Mouse (Mus musculus): ENCODE results near the gene Maml1.

Maml1 gene

DNA sequence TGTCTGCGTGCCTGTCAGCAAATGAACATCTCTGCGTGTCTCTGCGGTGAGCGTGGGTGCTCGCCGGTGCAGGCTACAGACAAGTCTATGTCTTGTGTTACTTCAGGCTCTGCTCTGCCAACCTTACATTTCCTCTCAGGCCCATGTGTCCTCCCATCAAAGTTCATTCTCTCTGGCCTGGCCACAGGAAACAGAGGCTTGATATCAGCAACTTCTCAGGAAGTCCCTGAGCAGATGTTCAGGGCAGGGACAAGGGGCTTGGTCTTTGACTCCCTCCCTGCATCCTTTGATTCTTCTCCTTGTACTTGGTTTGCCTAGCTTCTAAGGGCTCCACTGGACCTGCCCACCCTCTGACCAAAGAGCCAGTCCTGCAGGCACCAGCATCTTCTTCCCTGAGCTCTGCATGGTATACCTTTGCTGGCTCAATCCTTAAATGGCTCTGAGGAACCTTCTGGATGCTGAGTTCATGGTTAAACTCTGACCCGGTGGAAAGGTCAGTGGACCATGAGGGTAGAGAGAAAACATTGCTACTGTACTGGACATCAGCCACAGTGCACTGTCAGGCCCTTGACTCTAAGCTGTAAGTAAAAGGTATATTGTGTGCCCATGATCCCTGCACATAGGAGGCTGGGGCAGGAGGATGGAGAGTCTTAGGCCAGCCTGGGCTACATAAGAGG lies 51.7 kb downstream of the Maml1 start:
- DNase-seq (ENCODE audit: low read depth, low spot score): no peak

DNA sequence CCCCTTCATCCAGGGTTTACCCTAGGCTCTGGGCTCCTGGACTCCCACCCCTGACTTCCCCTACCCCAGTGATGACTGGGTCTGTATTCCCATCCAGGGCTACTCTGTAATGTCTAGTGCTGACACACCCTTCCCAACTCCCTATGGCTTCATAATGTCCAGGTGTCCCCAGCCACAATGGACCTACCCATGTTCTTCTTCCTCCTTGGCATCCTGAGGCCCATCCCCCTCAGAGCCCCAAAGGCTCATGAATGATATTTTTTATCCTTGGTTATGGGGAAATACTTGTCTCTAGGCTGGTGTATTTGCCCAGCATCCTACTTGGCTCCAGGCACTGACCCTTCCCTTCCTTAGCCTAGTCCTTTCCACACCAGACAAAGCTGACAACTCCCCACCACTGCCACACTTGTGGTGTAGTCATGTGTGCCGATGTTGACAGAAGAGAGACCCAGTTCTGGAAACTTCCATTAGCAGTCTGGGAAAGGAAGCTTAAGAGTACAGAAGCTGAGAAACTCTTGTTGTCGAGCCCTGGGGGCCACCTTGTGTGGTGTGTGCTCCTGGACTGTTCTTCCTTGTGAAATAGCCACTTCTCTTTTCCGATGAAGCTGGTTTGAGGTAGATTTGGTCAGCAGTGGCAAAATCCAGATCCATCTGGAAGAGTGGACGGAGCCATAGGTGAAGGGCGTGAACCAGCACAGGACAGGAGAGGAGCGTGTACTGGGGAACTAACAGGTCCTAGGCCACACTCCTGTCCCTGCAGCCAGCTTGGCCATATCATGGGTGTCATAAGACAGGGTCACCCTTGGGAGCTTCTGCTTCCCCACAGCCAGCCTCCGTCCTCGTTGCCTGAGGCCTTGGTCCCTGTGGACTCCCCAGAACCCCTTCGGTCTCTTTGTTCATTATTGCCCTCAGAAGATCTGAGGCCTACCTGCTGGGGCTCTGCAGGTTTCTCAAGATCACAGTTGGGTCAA lies 53.0 kb downstream of the Maml1 start:
- DNase-seq (ENCODE audit: low read depth, low spot score): no peak

DNA sequence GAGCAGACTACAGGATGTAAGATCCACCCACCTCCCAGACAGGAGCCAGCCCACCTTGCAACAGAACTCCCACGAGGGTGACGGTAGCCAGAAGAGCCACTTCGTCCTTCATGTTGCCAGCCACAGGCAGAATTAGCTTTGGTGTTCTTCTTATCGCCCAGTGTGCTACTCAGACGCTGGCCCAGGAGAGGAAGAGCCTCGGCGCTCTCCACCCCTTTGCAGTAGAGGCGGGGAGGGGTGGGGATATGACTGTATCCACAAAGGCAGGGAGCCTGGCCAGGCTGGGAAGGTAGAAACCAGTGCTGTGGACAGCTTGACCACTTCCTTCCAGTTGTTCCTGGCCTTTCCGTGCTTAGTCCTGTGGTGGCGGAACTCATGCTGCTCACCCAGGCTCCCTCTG lies 53.8 kb downstream of the Maml1 start, which contains the start of gene Ltc4s:
TSS of gene Ltc4s (minus strand) at position 293 of the 400 bp plus-strand sequence.
- no peak for DNase-seq (ENCODE audit: low read depth, low spot score)

DNA sequence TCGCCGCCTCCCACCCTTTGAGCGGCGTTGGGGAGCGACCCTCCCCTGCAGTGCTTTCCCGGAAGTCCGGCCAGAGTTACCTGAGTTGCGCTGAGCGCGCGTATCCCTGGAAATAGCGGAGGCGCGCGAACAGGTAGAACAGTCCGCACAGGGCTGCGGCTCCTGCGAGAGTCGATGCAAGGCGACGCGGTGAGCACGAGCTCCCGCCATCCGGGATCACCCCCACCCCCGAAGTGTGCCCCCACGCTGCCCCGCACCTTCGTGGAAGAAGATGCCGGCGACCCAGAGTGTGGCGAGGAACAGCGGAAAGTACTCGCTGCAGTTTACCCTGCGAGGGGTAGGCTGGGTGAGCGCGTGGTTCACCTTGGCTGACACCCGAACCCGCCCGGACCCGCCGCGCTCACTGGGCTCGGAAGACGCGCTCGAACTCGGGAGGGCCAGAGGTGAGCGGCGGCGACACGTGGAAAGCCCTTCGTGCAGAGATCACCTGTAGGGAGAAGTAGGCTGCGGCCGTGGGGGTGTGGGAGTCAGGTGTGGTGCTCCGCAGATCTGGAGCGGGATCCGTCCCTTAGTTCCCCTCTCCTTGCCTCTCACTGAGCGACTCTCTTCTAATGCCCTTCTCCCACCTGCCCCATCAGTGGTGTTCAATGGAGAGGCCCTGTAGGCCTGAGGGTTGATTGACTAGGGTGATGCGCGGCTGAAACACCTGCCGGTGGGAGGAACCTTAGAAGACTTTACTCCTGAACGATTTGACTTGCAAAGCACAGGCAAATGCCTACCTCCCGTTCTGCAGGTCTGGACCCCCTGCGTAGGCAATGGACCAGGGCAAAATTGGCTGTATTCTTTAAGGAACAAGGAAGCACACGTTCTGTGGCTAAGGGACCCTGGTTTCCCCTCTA lies 54.9 kb downstream of the Maml1 start:
- DNase-seq (ENCODE audit: low read depth, low spot score): peak; percentile 66

- DNase-seq (ENCODE audit: low read depth, low spot score): peak; percentile 96
Measured at GRCm38 (mm10) chr11:50236540-50236936, 55.6 kb downstream of the Maml1 start.

GRCm38 (mm10) chr11:50234606-50235005 lies 57.5 kb downstream of the Maml1 start:
- peak; percentile 12 for DNase-seq (ENCODE audit: low read depth, low spot score)

DNA sequence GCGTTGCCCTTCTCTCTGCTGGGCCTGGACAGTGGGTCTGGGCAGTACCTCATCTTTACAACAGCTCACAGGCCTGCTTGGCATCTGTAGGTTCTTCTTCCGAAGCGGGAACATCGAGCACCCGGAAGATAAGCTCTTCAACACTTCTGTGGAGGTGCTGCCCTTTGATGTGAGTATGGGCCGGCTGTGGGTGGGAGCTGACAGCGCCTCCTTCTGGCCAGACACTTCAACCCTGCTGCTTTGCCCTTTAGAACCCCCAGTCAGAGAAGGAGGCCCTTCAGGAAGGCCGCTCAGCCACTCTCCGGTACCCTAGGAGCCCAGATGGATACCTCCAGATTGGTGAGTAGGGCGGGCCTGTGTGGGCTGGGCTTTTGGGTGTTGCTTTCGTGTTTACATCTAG lies 58.1 kb downstream of the Maml1 start:
- DNase-seq (ENCODE audit: low read depth, low spot score): peak; percentile 76

DNA sequence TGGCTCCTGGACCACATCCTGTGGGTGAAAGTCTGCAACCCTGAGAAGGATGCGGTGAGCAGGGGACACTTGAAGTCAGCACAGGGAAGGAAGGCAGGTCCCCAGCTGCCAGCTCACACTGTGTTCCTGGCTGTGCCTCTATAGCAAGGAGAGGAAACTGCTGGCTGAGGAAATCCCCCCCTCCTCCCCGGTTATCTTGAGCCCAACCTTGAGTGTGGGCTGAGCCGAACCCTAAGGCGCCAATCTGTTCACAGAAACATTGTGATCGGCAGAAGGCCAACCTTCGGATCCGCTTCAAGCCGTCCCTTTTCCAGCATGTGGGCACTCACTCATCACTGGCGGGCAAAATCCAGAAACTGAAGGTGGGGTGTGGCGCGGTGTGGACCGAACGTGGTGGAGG lies 59.1 kb downstream of the Maml1 start:
- no peak for DNase-seq (ENCODE audit: low read depth, low spot score)

DNA sequence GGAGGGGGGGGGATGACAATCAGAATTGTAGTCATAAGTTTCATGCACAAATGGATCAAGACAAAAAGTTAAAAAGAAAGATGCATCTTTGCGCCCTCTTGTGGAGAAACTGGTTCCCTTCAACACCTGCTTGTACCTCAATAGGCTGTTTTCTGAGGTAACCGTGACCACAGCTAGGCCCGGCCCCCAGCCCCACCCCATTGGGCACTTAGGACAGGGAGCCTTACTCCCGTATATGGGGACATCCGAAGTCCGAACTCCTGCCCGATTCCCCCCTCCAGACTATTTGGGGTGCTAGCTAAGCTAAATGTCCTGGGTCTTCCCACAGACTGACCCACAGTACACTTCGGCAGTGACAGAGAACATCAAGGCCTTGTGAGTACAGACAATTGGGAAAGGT lies 60.7 kb downstream of the Maml1 start:
- DNase-seq (ENCODE audit: low read depth, low spot score): peak; percentile 73

GRCm38 (mm10) chr11:50230481-50231304 lies 61.4 kb downstream of the Maml1 start:
- DNase-seq (ENCODE audit: low read depth, low spot score): no peak

DNA sequence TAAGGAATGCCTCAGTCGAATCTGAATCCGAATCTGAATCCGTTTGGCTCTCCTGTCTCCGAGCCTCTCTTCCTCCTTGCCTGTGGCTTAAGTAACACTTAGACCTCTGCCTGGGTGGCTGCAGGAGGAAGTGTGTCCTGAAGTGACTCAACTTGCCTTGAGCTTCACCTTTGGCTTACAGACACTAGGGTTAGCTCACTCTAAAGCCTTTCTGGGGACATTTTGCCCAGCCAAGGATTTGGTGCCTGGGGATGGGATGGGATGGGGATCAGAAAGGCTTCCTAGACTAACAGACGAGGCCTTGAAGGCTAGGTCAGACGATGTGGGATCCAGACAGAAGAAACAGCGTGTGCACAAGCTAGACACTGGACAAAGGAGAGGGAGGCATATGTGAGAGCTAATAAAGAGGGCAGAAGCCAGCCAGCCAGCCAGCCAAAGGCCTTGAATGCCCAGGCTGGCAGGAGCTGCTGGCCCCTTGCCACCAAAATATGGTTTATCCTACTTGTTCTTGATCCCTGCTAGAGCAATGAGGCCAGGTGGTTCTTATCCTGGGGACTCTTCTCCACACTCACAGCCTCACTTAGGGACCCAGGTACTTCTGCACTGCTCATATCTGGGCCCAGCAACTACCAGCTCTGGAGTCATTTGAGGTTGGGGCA lies 62.7 kb downstream of the Maml1 start:
- DNase-seq (ENCODE audit: low read depth, low spot score): no peak

- DNase-seq (ENCODE audit: low read depth, low spot score): no peak
Measured at GRCm38 (mm10) chr11:50228772-50229171, 63.3 kb downstream of the Maml1 start.

DNA sequence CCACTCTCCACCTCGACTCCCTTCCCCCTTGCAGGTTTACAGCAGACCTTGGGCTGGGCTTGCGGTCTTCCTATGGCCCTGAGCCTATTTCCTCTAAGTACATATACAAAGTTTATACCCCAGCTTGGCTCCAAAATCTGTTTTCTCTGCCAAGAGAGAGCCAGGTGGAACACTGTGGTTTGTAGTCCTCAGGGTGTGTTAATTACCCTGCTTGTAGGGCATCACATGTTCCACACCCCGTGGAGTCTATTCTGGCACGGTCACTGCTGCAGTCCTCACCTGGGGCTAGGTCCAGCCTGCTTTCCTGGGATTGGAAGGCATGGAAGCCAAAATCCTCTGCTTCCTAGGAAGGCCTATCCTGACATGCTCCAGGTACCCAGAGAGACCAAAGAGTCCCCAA lies 64.4 kb downstream of the Maml1 start:
- DNase-seq (ENCODE audit: low read depth, low spot score): no peak

DNA sequence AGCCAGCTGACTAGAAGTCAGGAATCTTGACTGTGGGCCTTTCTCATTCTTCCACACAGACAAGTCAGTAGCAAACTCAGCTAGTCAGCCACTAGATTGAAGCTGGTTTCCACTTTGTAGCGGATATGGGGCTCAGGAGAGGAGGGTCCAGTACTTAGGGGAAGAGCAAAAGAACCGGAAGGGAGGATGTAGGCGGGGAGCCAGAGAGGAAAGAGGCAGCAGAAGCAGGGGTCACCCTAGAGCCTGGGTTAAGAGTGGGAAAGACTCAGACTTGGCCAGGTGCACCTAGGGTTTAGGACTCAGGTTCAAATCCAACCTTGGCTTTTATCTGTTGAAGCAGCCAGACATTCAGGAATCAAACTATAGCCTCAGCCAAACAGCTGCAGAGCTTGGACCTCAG lies 64.9 kb downstream of the Maml1 start:
- no peak for DNase-seq (ENCODE audit: low read depth, low spot score)

GRCm38 (mm10) chr11:50226406-50226805 lies 65.7 kb downstream of the Maml1 start:
- no peak for DNase-seq (ENCODE audit: low read depth, low spot score)

DNA sequence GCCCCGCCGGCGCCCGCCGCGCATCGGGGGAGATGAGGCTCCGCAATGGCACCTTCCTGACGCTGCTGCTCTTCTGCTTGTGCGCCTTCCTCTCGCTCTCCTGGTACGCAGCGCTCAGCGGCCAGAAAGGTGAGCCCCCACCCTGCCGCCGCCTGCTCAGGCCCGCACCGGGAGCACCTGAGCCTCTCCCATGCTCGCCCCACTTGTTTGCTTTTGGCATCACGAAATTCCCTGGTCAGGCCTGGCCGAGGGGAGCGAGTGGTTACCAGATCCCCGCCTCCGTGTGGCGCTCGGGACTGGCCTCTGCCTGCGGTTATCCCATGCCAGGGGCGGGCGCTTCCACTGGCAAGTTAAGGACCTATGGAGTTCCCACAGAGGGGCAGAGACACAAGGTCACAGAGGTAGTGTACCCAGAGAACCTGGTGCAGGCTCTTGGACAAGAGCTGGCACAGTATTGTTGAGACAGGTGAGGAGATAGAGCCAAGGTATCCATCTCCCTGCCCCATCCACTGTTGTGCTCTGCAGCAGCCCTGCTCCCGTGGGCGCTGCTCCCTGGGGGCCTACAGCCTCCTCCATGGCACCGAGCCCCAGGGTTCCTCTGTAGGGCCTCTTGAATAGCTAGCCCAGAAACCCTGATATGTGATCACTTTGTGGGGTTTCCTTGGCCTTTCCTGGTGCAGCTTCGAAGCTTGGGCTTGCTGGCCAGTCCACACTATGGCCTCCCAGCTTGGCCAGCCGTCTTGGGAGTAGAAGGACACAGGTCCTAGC lies 66.3 kb downstream of the Maml1 start:
- peak; percentile 43 for DNase-seq (ENCODE audit: low read depth, low spot score)

DNA sequence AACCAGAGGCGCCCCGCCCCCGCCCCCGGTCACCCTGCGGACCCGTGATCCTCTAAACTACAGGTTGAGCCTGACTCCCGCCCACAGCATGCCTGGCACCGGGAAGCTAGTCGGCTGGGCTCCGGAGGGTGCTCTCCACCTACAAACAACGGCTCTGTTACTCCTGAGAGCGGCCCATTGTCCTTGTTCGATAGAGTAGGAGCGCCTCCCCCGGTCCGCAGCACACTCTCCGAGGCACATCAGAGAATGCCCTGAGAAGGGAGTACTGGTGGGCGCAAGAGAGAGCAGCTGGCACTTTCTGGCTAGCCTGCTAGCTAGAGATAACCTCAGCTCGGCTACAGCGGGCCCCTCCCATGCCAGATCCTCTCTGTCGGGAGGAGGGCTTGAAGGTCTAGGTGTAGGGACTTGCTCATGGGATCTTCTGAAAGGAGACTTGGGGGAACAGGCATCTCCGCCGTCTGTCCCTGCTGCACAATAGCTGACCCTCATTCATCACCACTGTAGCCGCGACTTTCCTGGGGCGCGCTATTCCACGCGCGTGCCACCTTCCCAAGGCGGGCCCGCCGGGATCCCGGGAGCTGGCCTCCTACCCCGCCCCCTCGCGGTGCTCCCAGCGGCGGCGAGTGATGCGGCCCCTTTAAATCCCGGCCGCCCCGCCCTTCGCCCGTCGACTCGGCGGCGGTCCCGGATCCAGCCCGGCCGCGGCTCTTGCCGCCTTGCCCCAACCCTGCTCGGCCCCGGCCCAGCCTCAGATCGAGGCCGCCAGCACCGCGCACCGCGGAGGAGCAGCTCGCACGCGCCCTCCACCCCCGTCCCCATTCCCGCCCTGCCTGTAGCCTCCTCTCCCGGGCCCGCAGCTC lies 67.2 kb downstream of the Maml1 start:
- peak; percentile 82 for DNase-seq (ENCODE audit: low read depth, low spot score)

DNA sequence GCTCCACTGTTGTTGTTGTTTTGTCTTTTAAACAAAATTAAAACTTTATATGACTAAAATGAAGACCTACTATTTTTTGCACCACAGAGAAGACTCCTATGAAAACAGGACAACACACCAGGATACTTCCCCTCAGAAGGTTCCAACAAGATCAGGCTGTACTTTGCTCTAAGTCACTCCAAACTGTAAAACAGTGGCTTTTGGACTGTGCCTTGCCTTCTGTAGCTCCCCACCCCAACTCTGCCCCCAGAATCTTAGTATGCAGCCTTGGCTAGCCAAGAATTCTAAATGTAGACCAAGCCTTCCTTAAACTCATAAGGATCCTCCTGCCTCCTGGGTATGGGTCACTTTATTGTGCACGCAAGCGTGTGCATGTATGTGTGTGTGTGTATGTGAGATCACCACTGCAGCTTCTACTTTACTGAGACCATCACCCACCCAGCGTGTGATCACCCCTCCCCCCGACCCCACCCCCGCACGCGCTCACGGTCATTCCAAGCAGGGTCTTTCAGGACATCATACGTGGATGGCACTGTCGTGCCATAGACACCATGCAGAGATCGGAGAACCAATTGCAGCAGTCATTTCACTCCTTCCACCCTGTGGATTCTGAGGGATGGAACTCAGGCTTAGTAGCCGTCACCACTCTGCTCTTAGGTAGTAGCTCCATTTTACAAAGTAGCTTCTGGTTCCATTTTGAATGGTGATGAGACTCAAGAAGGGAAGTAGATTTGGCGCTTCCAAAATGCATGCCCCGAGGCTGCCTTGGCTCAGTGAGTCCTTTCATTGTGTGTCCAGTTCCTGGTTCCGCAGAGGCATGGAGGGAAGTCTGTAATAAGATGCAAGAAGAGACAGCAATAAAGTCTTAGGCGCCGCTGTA lies 68.1 kb downstream of the Maml1 start:
- no peak for DNase-seq (ENCODE audit: low read depth, low spot score)
